Mouse (Mus musculus) ES-E14 (cell line): ENCODE results near the gene Zfp335. TPM values are rescaled to one million over a fixed set of nuclear protein-coding genes. Genes with fewer than 3 reads are reported as not detected.
"Not testable (repeated sequence)": the region's sequence is repeated elsewhere in the genome, so short reads cannot be mapped to it uniquely, and the experiment has no call there.

ENCODE experiments used
- DNase-seq: peaks from one replicate; pipeline ENCODE4 v3.0.0-alpha.2; 2013; ENCODE audit warnings: low read depth, low spot score
- H3K27ac ChIP-seq: 2 replicates; pipeline ENCODE4 v1.5.1; 2012; ENCODE audit warnings: low read depth, mild to moderate bottlenecking, low read length, moderate library complexity, mixed read lengths; ENCODE audit not compliant: poor library complexity, insufficient read depth, severe bottlenecking
- H3K36me3 ChIP-seq: 2 replicates; pipeline ENCODE4 v1.6.1; 2012; ENCODE audit warnings: mild to moderate bottlenecking, low read length, moderate library complexity, mixed read lengths; ENCODE audit not compliant: control insufficient read depth, poor library complexity, insufficient read depth, severe bottlenecking
- H3K4me1 ChIP-seq, 2 experiments: fragments of 150-350 bp in 1 of 2; sonication (generic) in 1 of 2; 2 replicates each; pipeline ENCODE4 v1.6.1; 2012; ENCODE audit warnings: low read length in 2 of 2, mild to moderate bottlenecking in 1 of 2, mixed read lengths in 1 of 2; ENCODE audit not compliant: control insufficient read depth in 2 of 2, insufficient read depth in 2 of 2, poor library complexity in 1 of 2
- H3K4me3 ChIP-seq, 2 experiments: fragments of 150-350 bp in 1 of 2; sonication (generic) in 1 of 2; 2 replicates each; pipeline ENCODE4 v1.5.1; 2012; ENCODE audit warnings: low read length in 2 of 2, low read depth in 1 of 2, mild to moderate bottlenecking in 1 of 2, mixed read lengths in 1 of 2; ENCODE audit not compliant: insufficient read depth in 1 of 2, poor library complexity in 1 of 2, severe bottlenecking in 1 of 2
- H3K9ac ChIP-seq: 2 replicates; pipeline ENCODE4 v1.6.1; 2012; ENCODE audit warnings: low read depth, mild to moderate bottlenecking, low read length, mixed read lengths; ENCODE audit not compliant: poor library complexity, insufficient read depth, severe bottlenecking
- H3K9me3 ChIP-seq: fragments of 150-350 bp; sonication (generic); 2 replicates; pipeline ENCODE4 v1.6.1; 2012; ENCODE audit warnings: low read depth, mild to moderate bottlenecking, low read length; ENCODE audit not compliant: control insufficient read depth, insufficient read depth
- CHD2 ChIP-seq: IDR thresholded peaks from 2 replicates; pipeline ENCODE4 v1.6.1; 2014; ENCODE audit warnings: mild to moderate bottlenecking, low read depth, low read length, inconsistent platforms
- HCFC1 ChIP-seq: IDR thresholded peaks from 2 replicates; pipeline ENCODE4 v1.6.1; 2012; ENCODE audit warnings: low read length, inconsistent platforms, borderline replicate concordance; ENCODE audit not compliant: insufficient read depth
- MAFK ChIP-seq: IDR thresholded peaks from 2 replicates; pipeline ENCODE4 v1.6.1; 2014; ENCODE audit warnings: mild to moderate bottlenecking, low read depth, low read length, inconsistent platforms; ENCODE audit not compliant: insufficient read depth
- ZC3H11A ChIP-seq: IDR thresholded peaks from 2 replicates; pipeline ENCODE4 v1.6.1; 2012; ENCODE audit warnings: low read depth, mild to moderate bottlenecking, inconsistent platforms, low read length, borderline replicate concordance
- ZNF384 ChIP-seq: IDR thresholded peaks from 2 replicates; pipeline ENCODE4 v1.6.1; 2012; ENCODE audit warnings: low read depth, low read length, inconsistent platforms
- in situ Hi-C, 2 experiments: fragments of 600-800 bp; cut with MboI; formaldehyde crosslinking; loops; one replicate each; pipeline ENCODE4 v1.15.1; 2025; ENCODE audit warnings: low sequenced_read_pairs in 2 of 2, inconsistent platforms in 1 of 2; ENCODE audit not compliant: unreplicated experiment in 2 of 2
- total RNA-seq: library from RNA; depleted of rRNA; stranded (reverse); fragments of 300-350 nt; gene quantifications from 2 replicates; pipeline ENCODE4 v1.2.3, GENCODE M21; 2012; rRNA removed

Gene Zfp335
- total RNA-seq, 1 experiment: 18.5 TPM

DNA sequence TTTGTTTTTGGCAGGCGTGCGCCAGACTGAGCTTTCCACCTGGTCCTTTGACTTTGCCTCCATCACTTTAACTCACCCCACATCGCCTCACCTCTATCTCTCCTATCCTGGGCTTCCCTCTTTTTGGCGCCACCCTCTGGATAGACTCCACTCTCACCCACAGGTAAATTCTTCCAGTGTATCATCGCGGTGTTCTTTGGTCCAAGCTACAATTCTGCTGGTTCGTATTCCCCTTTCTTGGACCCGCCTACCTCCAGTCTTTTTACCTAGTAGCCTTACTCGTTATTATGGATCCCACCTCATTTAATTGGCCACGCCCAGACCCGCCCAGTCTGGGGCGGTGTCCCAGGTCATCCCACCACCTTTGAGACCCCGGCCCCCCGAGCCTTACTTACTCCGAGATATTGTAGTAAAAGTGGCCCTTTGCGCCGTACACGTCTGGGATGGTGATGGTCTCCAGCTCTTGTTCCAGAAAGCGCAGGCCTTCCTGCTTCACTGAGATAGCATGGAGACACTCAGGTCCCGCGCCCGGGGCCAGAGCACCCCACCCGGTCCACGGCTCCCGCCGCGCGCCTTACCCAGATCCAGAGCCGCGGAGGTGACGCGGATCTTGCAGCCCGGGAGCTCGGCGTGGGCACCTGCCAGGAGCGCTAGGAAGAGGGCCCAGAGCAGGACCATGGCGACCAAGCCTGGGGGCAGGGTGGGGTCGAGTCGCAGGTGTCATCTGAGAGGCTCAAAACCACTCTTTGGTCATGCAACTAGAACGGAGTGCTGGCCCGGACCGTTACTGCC lies 55.1 kb downstream of the Zfp335 start:
- H3K27ac ChIP-seq: peak overlapping the region; percentile 82
- H3K4me3 ChIP-seq: peak overlapping the region; percentile 76 to 78
- H3K9me3 ChIP-seq: no peaks in the 10 kb centered on the region
- DNase-seq: peak; percentile 68
- in situ Hi-C loops: no loop called here
- H3K4me1 ChIP-seq: peaks cover 18 to 24% of the 10 kb centered on the region in 2 experiments
- TF ChIP-seq ZC3H11A (no peak), HCFC1 (no peak), ZNF384 (no peak), CHD2 (no peak), MAFK (no peak)
- H3K9ac ChIP-seq: peak overlapping the region; percentile 80
- H3K36me3 ChIP-seq: peaks cover 31% of the 10 kb centered on the region

DNA sequence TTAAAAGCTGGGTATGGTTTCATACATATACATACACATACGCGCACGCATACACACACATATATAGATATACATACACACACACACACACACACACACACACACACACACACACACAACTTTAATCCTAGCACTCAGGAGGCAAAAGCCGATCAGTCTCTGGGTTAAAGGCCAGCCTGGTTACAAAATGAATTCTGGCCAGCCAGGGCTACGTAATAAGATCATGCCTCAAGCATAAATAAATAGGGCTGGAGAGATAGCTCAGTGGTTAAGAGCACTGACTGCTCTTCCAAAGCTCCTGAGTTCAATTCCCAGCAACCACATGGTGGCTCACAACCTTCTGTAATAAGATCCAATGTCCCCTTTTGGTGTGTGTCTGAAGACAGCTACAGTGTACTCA lies 56.0 kb downstream of the Zfp335 start:
- DNase-seq, H3K4me3 ChIP-seq, H3K9me3 ChIP-seq, in situ Hi-C loops, H3K27ac ChIP-seq, H3K9ac ChIP-seq: not testable (repeated sequence)
- peaks cover 38% of the 10 kb centered on the region for H3K36me3 ChIP-seq
- H3K4me1 ChIP-seq: peaks cover 16 to 21% of the 10 kb centered on the region in 2 experiments

DNA sequence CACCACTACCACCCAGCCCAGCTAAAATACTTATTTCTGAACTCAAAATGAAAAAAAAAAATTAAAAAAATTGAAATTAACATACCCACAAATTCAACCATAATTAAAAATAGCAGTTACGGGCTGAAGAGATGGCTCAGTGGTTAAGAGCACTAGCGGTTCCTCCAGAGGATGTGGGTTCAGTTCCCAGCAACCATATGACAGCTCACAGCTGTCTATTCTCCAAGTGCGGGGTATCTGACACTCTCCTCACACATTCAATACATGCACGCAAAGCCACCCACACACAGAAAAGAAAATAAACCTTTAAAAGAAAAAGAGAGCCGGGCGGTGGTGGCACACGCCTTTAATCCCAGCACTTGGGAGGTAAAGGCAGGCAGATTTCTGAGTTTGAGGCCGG lies 61.5 kb downstream of the Zfp335 start:
- in situ Hi-C loops: no loop called here
- Histone ChIP-seq H3K36me3 (peaks cover 67% of the 10 kb centered on the region), H3K9ac (no peak overlapping the region)

DNA sequence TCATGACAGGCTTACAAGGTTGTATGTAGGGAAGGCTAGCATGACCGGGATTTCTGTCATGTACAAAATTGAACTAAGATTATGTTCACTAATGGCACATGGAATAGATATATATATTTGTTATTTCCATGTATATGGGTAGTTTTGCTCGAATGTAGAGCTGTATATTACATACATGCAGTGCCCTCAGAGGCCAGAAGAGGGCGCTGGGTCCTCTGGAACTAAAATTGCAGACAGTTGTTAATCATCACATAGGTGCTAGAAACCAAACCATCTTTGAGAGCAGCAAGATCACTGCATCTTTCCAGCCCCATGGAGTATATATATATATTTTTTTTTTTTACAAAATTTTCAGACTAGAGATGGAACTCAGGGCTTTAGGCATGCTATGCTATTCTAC lies 65.8 kb downstream of the Zfp335 start:
- no peak overlapping the region for H3K4me3 ChIP-seq
- in situ Hi-C loops: no loop called here
- DNase-seq: no peak
- H3K4me1 ChIP-seq: no peaks in the 10 kb centered on the region
- no peak overlapping the region for H3K9ac ChIP-seq
- H3K27ac ChIP-seq: no peak overlapping the region
- no peaks in the 10 kb centered on the region for H3K9me3 ChIP-seq
- TF ChIP-seq MAFK (no peak), ZC3H11A (no peak), HCFC1 (no peak), CHD2 (no peak), ZNF384 (no peak)
- H3K36me3 ChIP-seq: peaks cover 66% of the 10 kb centered on the region

More for the DNA sequence above, 61.5 kb downstream of the Zfp335 start:
- Histone ChIP-seq H3K4me3 (no peak overlapping the region), H3K9me3 (no peaks in the 10 kb centered on the region), H3K27ac (no peak overlapping the region), H3K4me1 (peaks cover 0 to 8% of the 10 kb centered on the region in 2 experiments; a peak in 2 of 4 replicates)
- DNase-seq: no peak
- TF ChIP-seq ZNF384: no peak
- TF ChIP-seq CHD2: no peak
- TF ChIP-seq HCFC1: no peak
- TF ChIP-seq ZC3H11A: no peak
- TF ChIP-seq MAFK: no peak

Other genes starting within 250 kb of the Zfp335 start
- not detected in 2 replicates for gene Wfdc11, start 237.7 kb downstream of the Zfp335 start, total RNA-seq
- gene Wfdc13, start 226.7 kb downstream of the Zfp335 start, total RNA-seq: not detected in 2 replicates
- not detected in 2 replicates for gene Spint4, start 213.3 kb downstream of the Zfp335 start, total RNA-seq
- gene Spint5, start 196.5 kb downstream of the Zfp335 start, total RNA-seq: 1.6 and 6.6 TPM in 2 replicates
- 0.18 and 0.58 TPM in 2 replicates for gene Wfdc3, start 165.8 kb downstream of the Zfp335 start, total RNA-seq
- 13.3 and 15.1 TPM in 2 replicates for gene Dnttip1, start 165.8 kb downstream of the Zfp335 start, total RNA-seq
- 117 and 159 TPM in 2 replicates for gene Ube2c, start 141.9 kb downstream of the Zfp335 start, total RNA-seq
- 1.5 and 1.7 TPM in 2 replicates for gene Tnnc2, start 131.8 kb downstream of the Zfp335 start, total RNA-seq
- gene Snx21, start 125.9 kb downstream of the Zfp335 start, total RNA-seq: 5.5 and 7.0 TPM in 2 replicates
- gene Acot8, start 106.9 kb downstream of the Zfp335 start, total RNA-seq: 46.4 and 54.7 TPM in 2 replicates
- gene Zswim3, start 106.7 kb downstream of the Zfp335 start, total RNA-seq: 6.4 and 7.0 TPM in 2 replicates
- gene Zswim1, start 89.1 kb downstream of the Zfp335 start, total RNA-seq: 21.5 and 22.6 TPM in 2 replicates
- gene Spata25, start 83.2 kb downstream of the Zfp335 start, total RNA-seq: 0.95 and 1.1 TPM in 2 replicates
- gene Ctsa, start 78.9 kb downstream of the Zfp335 start, total RNA-seq: 103 and 216 TPM in 2 replicates
- gene Neurl2, start 78.3 kb downstream of the Zfp335 start, total RNA-seq: 3.6 TPM in 2 replicates
- 56.1 and 117 TPM in 2 replicates for gene Pltp, start 54.0 kb downstream of the Zfp335 start, total RNA-seq
- gene Pcif1, start 32.5 kb downstream of the Zfp335 start, total RNA-seq: 30.4 and 39.5 TPM in 2 replicates
- gene Mmp9, start 29.0 kb upstream of the Zfp335 start, total RNA-seq: 5.8 and 7.0 TPM in 2 replicates
- gene Slc12a5, start 49.0 kb upstream of the Zfp335 start, total RNA-seq: 1.7 and 2.0 TPM in 2 replicates
- gene Ncoa5, start 123.1 kb upstream of the Zfp335 start, total RNA-seq: 26.0 and 31.5 TPM in 2 replicates
- gene Cd40, start 143.9 kb upstream of the Zfp335 start, total RNA-seq: 5.7 and 8.8 TPM in 2 replicates
- gene 1700025C18Rik, start 179.0 kb upstream of the Zfp335 start, total RNA-seq: not detected in 2 replicates